Mouse (Mus musculus): ENCODE results near the gene Tekt3. TPM values are rescaled to one million over a fixed set of nuclear protein-coding genes. Genes with fewer than 3 reads are reported as not detected.

Gene Tekt3
- total RNA-seq, 4 experiments from 2014 or later = not detected

Other genes starting within 250 kb of the Tekt3 start
- gene Trim16, start 241.4 kb upstream of the Tekt3 start, total RNA-seq (2022) = 10 to 100 TPM; 35.0 to 46.2 (median 37.3) TPM
- under 1 TPM in 3 of 4 experiments, not detected in 1; 0.11 to 0.65 (median 0.19) TPM for gene Fbxw10, start 214.6 kb upstream of the Tekt3 start, total RNA-seq (2022)
- 1 to 10 TPM; 3.5 to 6.2 (median 5.3) TPM for gene Tvp23b, start 182.2 kb upstream of the Tekt3 start, total RNA-seq (2022)
- gene Cdrt4, start 110.5 kb upstream of the Tekt3 start, total RNA-seq (2022) = not detected
- gene Pmp22, start 67.3 kb downstream of the Tekt3 start, total RNA-seq (2022) = 10 to 100 TPM; 12.7 to 25.4 (median 23.4) TPM

All from gastrocnemius, adult 8-10 months (tissue).